Mouse (Mus musculus): ENCODE data around the gene Pfpl. TPM values are rescaled to one million over a fixed set of nuclear protein-coding genes. Genes with fewer than 3 reads are reported as not detected.
A peak's percentile ranks its signal among the peaks of the same experiment; 100 is the strongest.

Gene Pfpl
- polyA plus RNA-seq, 1 experiment from 2014 or later: not detected

DNA sequence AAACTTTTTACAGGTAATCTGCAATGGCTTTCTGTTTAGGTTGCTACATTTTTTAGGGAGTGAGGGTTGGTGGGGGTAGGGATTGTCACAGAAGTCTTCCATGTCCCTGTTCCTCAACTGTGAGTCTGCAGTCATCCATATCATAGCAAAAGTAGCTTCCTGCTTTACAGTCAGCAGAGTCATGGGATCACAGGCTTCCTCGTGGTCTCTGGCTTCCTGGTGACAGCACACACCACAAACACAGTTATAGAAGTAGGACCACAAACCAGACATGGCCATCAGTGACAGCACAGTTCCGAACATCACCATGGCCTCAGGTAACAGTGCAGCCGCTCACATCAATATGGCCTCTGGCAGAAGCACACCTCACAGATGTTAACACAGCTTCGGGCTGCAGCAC, 14.9 kb downstream of the Pfpl start:
- Histone ChIP-seq H3K27ac (no peak overlapping the region), H3K4me3 (no peak overlapping the region)
- 74% methylated on average over 4 of the region's 4 CpGs for WGBS

DNA sequence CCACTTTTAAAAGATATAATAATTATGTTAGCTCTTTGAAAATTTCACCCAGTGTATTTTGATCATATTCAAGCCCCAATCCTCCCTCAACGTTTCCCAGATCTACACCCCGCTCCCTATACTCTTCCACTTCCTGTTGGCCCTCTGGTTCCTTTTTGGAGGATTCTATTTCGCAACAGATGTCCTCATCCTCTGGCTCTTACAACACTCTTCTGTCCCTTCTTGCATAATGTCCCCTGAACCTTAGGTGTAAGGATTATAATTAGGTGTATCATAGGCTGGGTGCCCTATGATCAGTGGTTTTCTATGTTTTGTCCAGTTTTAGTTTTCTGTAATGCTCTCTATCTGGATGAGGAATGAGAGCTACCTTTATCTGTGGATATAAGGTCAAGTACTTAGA, 17.3 kb downstream of the Pfpl start:
- Histone ChIP-seq H3K9ac (no peak overlapping the region), H3K9me3 (no peaks in the 10 kb centered on the region), H3K4me1 (no peaks in the 10 kb centered on the region), H3K36me3 (no peaks in the 10 kb centered on the region), H3K27ac (no peak overlapping the region), H3K4me2 (replicated peaks) (no peak overlapping the region), H3K27me3 (no peaks in the 10 kb centered on the region), H3K4me3 (no peak overlapping the region)
- ATAC-seq (ENCODE audit: low FRiP score, low read depth): no peak
- 78% methylated on average over 3 of the region's 3 CpGs for WGBS

More for the DNA sequence above, 14.9 kb downstream of the Pfpl start:
- ATAC-seq (ENCODE audit: low FRiP score, low read depth): no peak
- H3K9ac ChIP-seq: no peak overlapping the region
- H3K9me3 ChIP-seq: no peaks in the 10 kb centered on the region
- no peak overlapping the region for H3K4me2 ChIP-seq (replicated peaks)
- no peaks in the 10 kb centered on the region for H3K27me3 ChIP-seq
- H3K4me1 ChIP-seq: no peaks in the 10 kb centered on the region
- H3K36me3 ChIP-seq: no peaks in the 10 kb centered on the region

DNA sequence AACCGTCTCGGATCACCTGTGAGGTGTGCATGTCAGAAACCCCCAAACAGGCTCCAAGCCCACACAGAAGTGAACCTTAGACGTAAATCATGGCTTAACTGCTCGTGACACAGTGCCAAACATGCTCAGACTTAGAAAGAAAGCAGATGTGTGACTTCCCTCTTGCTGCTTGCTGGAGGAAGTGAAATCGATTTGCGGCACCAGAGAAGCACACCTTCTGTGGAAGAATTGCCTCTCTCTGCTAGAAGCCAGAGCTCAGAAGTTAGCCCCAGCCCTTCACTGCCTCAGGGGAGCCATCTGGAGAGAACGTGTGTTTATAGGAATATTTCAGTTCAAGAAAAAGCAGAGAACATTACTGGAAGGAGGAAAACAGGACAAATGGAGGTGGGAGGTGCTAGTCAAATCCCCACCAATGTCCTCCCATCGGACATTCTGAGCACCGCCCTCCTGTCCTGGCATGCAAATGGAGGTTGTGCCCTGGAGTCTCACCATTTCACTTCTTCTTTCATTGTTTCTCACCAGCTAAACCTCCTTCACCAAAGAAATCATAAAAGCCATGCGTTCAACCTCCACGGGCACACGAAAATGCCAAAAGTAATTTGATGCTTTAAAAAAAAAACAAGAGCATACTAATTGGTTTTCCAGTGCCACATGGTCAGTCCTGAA, 29.8 kb downstream of the Pfpl start:
- peak overlapping the region; percentile 28 for H3K4me3 ChIP-seq
- 23% methylated on average over 12 of the region's 12 CpGs for WGBS

GRCm38 (mm10) chr19:12459516-12459915, 31.8 kb downstream of the Pfpl start:
- 72% methylated on average over 4 of the region's 4 CpGs for WGBS
- H3K9me3 ChIP-seq: no peaks in the 10 kb centered on the region
- no peaks in the 10 kb centered on the region for H3K27me3 ChIP-seq
- no peak for ATAC-seq (ENCODE audit: low FRiP score, low read depth)
- no peak overlapping the region for H3K4me2 ChIP-seq (replicated peaks)
- no peak overlapping the region for H3K27ac ChIP-seq
- peaks cover 14% of the 10 kb centered on the region; the same call in 1 of the 2 replicates for H3K4me1 ChIP-seq
- H3K9ac ChIP-seq: no peak overlapping the region
- H3K4me3 ChIP-seq: no peak overlapping the region
- no peaks in the 10 kb centered on the region for H3K36me3 ChIP-seq

More for the DNA sequence above, 29.8 kb downstream of the Pfpl start:
- Histone ChIP-seq H3K4me1 (peaks cover 7% of the 10 kb centered on the region; the same call in 1 of the 2 replicates), H3K4me2 (replicated peaks) (peak overlapping the region; percentile 57), H3K9me3 (no peaks in the 10 kb centered on the region), H3K27me3 (no peaks in the 10 kb centered on the region), H3K9ac (0 out of 2 replicates have a peak overlapping the region, but pooled peaks have one; percentile 25), H3K36me3 (no peaks in the 10 kb centered on the region), H3K27ac (peak overlapping the region; percentile 44)
- peak; percentile 81 for ATAC-seq (ENCODE audit: low FRiP score, low read depth)

- ATAC-seq (ENCODE audit: low FRiP score, low read depth): no peak
- 83% methylated on average over 11 of the region's 11 CpGs for WGBS
- no peak within 1 kb of the TSS for H3K27ac ChIP-seq
- no peaks in the 10 kb centered on the region for H3K36me3 ChIP-seq
- H3K9me3 ChIP-seq: no peaks in the 10 kb centered on the region
- no peak within 1 kb of the TSS for H3K4me2 ChIP-seq (replicated peaks)
- no peak within 1 kb of the TSS for H3K9ac ChIP-seq
- H3K4me1 ChIP-seq: peaks cover 14% of the 10 kb centered on the region; the same call in 1 of the 2 replicates
- H3K4me3 ChIP-seq: no peak within 1 kb of the TSS
- H3K27me3 ChIP-seq: no peaks in the 10 kb centered on the region
Measured at GRCm38 (mm10) chr19:12460282-12461249, 32.9 kb downstream of the Pfpl start, which contains the start of gene Mpeg1. Mpeg1 (plus strand) TSS chr19:12460779.

GRCm38 (mm10) chr19:12462851-12463721, 35.4 kb downstream of the Pfpl start:
- H3K27ac ChIP-seq: no peak overlapping the region

GRCm38 (mm10) chr19:12463722-12464035, 36.0 kb downstream of the Pfpl start:
- H3K4me2 ChIP-seq (replicated peaks): no peak overlapping the region
- no peaks in the 10 kb centered on the region for H3K36me3 ChIP-seq
- WGBS: 48% methylated on average over 1 of the region's 1 CpGs
- ATAC-seq (ENCODE audit: low FRiP score, low read depth): no peak
- H3K27ac ChIP-seq: no peak overlapping the region
- no peaks in the 10 kb centered on the region for H3K27me3 ChIP-seq
- H3K9ac ChIP-seq: no peak overlapping the region
- H3K9me3 ChIP-seq: no peaks in the 10 kb centered on the region
- peaks cover 7% of the 10 kb centered on the region; the same call in 1 of the 2 replicates for H3K4me1 ChIP-seq
- no peak overlapping the region for H3K4me3 ChIP-seq

More at GRCm38 (mm10) chr19:12462851-12463721, 35.4 kb downstream of the Pfpl start:
- 75% methylated on average over 7 of the region's 7 CpGs for WGBS
- no peak for ATAC-seq (ENCODE audit: low FRiP score, low read depth)
- H3K4me2 ChIP-seq (replicated peaks): no peak overlapping the region
- no peaks in the 10 kb centered on the region for H3K9me3 ChIP-seq
- H3K4me1 ChIP-seq: peaks cover 7% of the 10 kb centered on the region; the same call in 1 of the 2 replicates
- H3K4me3 ChIP-seq: no peak overlapping the region
- no peaks in the 10 kb centered on the region for H3K27me3 ChIP-seq
- H3K36me3 ChIP-seq: no peaks in the 10 kb centered on the region
- no peak overlapping the region for H3K9ac ChIP-seq

- H3K27me3 ChIP-seq: no peaks in the 10 kb centered on the region
- no peak overlapping the region for H3K4me2 ChIP-seq (replicated peaks)
- no peak overlapping the region for H3K9ac ChIP-seq
- no peak overlapping the region for H3K27ac ChIP-seq
- H3K9me3 ChIP-seq: no peaks in the 10 kb centered on the region
- H3K36me3 ChIP-seq: no peaks in the 10 kb centered on the region
- 76% methylated on average over 5 of the region's 5 CpGs for WGBS
- peaks cover 7% of the 10 kb centered on the region; the same call in 1 of the 2 replicates for H3K4me1 ChIP-seq
- H3K4me3 ChIP-seq: no peak overlapping the region
- no peak for ATAC-seq (ENCODE audit: low FRiP score, low read depth)
Measured at GRCm38 (mm10) chr19:12464127-12464526, 36.4 kb downstream of the Pfpl start.

DNA sequence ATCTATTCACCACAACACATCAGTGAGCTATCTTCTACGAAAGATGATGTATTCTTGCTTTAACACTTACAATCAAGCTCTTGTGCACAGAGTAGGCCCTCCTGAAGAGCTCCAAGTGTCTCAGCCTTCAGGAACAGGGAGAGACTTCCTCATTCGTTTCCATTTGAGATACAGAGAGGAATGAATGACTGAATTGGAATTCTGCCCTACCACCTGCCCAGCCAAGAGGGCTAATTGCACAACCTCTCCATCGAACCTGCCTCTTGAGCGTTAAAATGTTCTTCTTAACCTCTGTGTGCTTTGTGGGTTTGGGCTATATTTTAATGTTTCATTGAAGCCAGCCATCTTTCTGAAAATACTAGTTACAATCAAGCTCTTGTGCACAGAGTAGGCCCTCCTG, 37.0 kb downstream of the Pfpl start:
- no peak overlapping the region for H3K4me3 ChIP-seq
- WGBS: 78% methylated on average over 4 of the region's 4 CpGs
- H3K36me3 ChIP-seq: no peaks in the 10 kb centered on the region
- H3K27ac ChIP-seq: no peak overlapping the region
- no peaks in the 10 kb centered on the region for H3K9me3 ChIP-seq
- no peak for ATAC-seq (ENCODE audit: low FRiP score, low read depth)
- no peak overlapping the region for H3K9ac ChIP-seq
- no peak overlapping the region for H3K4me2 ChIP-seq (replicated peaks)
- no peaks in the 10 kb centered on the region for H3K27me3 ChIP-seq
- H3K4me1 ChIP-seq: peaks cover 7% of the 10 kb centered on the region; the same call in 1 of the 2 replicates

- H3K4me1 ChIP-seq: peaks cover 7% of the 10 kb centered on the region; the same call in 1 of the 2 replicates
- no peak overlapping the region for H3K4me3 ChIP-seq
- no peak overlapping the region for H3K27ac ChIP-seq
- no peak for ATAC-seq (ENCODE audit: low FRiP score, low read depth)
- 91% methylated on average over 10 of the region's 10 CpGs for WGBS
- no peak overlapping the region for H3K9ac ChIP-seq
- no peaks in the 10 kb centered on the region for H3K9me3 ChIP-seq
- no peak overlapping the region for H3K4me2 ChIP-seq (replicated peaks)
- H3K36me3 ChIP-seq: no peaks in the 10 kb centered on the region
- no peaks in the 10 kb centered on the region for H3K27me3 ChIP-seq
Measured at GRCm38 (mm10) chr19:12465530-12466144, 37.9 kb downstream of the Pfpl start.

GRCm38 (mm10) chr19:12466204-12466603, 38.5 kb downstream of the Pfpl start:
- H3K4me3 ChIP-seq: no peak overlapping the region
- no peak overlapping the region for H3K4me2 ChIP-seq (replicated peaks)
- no peaks in the 10 kb centered on the region for H3K36me3 ChIP-seq
- no peak overlapping the region for H3K27ac ChIP-seq
- WGBS: 27% methylated on average over 7 of the region's 7 CpGs
- no peaks in the 10 kb centered on the region for H3K27me3 ChIP-seq
- peak; percentile 45; the same call in 1 of the 2 replicates for ATAC-seq (ENCODE audit: low FRiP score, low read depth)
- H3K4me1 ChIP-seq: peaks cover 7% of the 10 kb centered on the region; the same call in 1 of the 2 replicates
- no peaks in the 10 kb centered on the region for H3K9me3 ChIP-seq
- no peak overlapping the region for H3K9ac ChIP-seq
